Mouse (Mus musculus): ENCODE measurements around the gene Fam90a1a. TPM values are rescaled to one million over a fixed set of nuclear protein-coding genes. Genes with fewer than 3 reads are reported as not detected.

The Fam90a1a gene
- polyA plus RNA-seq, 1 experiment from 2014 or later: not detected

DNA sequence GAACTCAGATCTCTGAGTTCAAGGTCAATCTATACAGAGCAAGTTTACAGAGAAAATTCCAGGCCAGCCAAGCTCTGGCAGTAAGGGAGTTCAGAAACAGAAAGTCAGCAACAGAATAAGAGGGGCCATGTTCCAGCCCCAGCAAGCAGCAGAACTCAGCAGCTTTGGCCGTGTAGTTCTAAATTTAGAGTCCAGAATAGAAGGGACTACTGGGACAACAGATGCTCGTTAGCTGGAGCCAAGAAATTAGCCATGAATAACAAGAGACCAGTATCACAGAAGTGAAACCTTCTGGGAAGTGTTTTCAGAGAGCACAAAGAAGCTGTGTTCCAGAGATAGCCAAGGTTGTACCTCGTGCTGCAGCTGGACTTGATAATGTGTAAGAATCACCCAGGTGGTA lies 50.9 kb downstream of the Fam90a1a start:
- no peaks in the 10 kb centered on the region for H3K4me1 ChIP-seq (replicated peaks; ENCODE audit: control insufficient read depth, insufficient read depth)
- TF ChIP-seq CTCF (IDR thresholded peaks at IDR 0.05; ENCODE audit: low read depth) (no peak), EP300 (optimal IDR thresholded peaks at IDR 0.05) (no peak)

DNA sequence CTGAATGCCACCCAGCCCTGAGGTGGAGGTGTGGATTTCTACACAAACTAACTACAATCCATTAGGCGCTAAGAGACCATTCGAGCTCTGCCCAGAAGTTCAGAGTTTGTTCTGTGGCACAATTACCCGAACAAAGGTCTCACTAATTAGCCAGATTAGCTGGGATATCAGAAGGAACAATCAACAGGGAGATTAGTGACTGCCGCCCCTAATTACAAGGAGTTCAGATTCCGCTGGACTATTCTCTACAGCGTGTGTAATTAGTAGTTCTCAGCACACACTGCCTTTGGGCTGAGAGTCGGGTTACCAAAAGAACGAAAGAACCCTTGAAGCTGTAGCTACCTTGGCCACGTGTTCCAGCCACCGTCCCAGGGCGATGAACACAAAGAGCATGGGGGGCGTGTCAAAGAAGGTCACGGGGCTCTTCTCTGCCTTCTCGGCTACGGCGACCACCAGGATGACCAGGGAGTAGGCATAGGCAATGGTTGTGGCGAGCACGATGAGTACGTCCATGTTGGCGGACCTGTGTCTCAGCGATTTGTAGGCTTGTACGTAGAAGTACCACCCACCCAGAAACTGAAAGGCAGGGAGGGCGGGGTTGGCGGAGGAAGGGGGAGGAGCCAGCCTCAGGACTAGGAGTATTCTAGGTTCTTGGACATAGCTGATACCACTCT lies 54.7 kb downstream of the Fam90a1a start:
- Histone ChIP-seq H3K9ac (ENCODE audit: low read length) (no peak overlapping the region), H3K4me3 (ENCODE audit: low read depth, low read length) (no peak overlapping the region), H3K27ac (replicated peaks) (no peak overlapping the region), H3K27me3 (ENCODE audit: control insufficient read depth, insufficient read depth, low read length) (no peaks in the 10 kb centered on the region), H3K4me1 (replicated peaks; ENCODE audit: control insufficient read depth, insufficient read depth) (no peaks in the 10 kb centered on the region), H3K36me3 (ENCODE audit: control insufficient read depth, insufficient read depth, low read length) (no peaks in the 10 kb centered on the region), H3K9me3 (ENCODE audit: control insufficient read depth, low read length) (no peaks in the 10 kb centered on the region), H3K4me2 (replicated peaks; ENCODE audit: low read depth) (no peak overlapping the region)
- no peak for TF ChIP-seq EP300 (optimal IDR thresholded peaks at IDR 0.05)
- no peak for DNase-seq (ENCODE audit: low spot score)
- WGBS: 78% methylated on average over 24 of the region's 24 CpGs
- peak; percentile 14; the same call in 1 of the 2 replicates for ATAC-seq (ENCODE audit: low FRiP score, low TSS enrichment)

More for the DNA sequence above, 50.9 kb downstream of the Fam90a1a start:
- no peak for ATAC-seq (ENCODE audit: low FRiP score, low TSS enrichment)
- Histone ChIP-seq H3K4me2 (replicated peaks; ENCODE audit: low read depth) (no peak overlapping the region), H3K9me3 (ENCODE audit: control insufficient read depth, low read length) (no peaks in the 10 kb centered on the region), H3K36me3 (ENCODE audit: control insufficient read depth, insufficient read depth, low read length) (no peaks in the 10 kb centered on the region), H3K9ac (ENCODE audit: low read length) (no peak overlapping the region), H3K4me3 (ENCODE audit: low read depth, low read length) (no peak overlapping the region), H3K27me3 (ENCODE audit: control insufficient read depth, insufficient read depth, low read length) (no peaks in the 10 kb centered on the region), H3K27ac (replicated peaks) (no peak overlapping the region)
- WGBS: 68% methylated on average over 3 of the region's 3 CpGs
- no peak for DNase-seq (ENCODE audit: low spot score)

Other genes starting within 250 kb of the Fam90a1a start
- not detected in 2 replicates for gene Defa24, start 224.2 kb upstream of the Fam90a1a start, polyA plus RNA-seq (2015; fragmentation: Nextera tagmentation; extraction: Ambion mirVana)
- not detected in 2 replicates for gene Defb50, start 135.2 kb upstream of the Fam90a1a start, polyA plus RNA-seq (2015; fragmentation: Nextera tagmentation; extraction: Ambion mirVana)
- not detected in 2 replicates for gene Defb2, start 118.8 kb upstream of the Fam90a1a start, polyA plus RNA-seq (2015; fragmentation: Nextera tagmentation; extraction: Ambion mirVana)
- gene Defb10, start 99.8 kb upstream of the Fam90a1a start, polyA plus RNA-seq (2015; fragmentation: Nextera tagmentation; extraction: Ambion mirVana): not detected in 2 replicates
- not detected in 2 replicates for gene Defb9, start 73.3 kb upstream of the Fam90a1a start, polyA plus RNA-seq (2015; fragmentation: Nextera tagmentation; extraction: Ambion mirVana)
- gene Defb11, start 52.3 kb upstream of the Fam90a1a start, polyA plus RNA-seq (2015; fragmentation: Nextera tagmentation; extraction: Ambion mirVana): not detected in 2 replicates
- not detected in 2 replicates for gene Defb15, start 26.0 kb upstream of the Fam90a1a start, polyA plus RNA-seq (2015; fragmentation: Nextera tagmentation; extraction: Ambion mirVana)
- not detected in 2 replicates for gene Defb35, start 20.4 kb upstream of the Fam90a1a start, polyA plus RNA-seq (2015; fragmentation: Nextera tagmentation; extraction: Ambion mirVana)
- gene Defb13, start 12.0 kb upstream of the Fam90a1a start, polyA plus RNA-seq (2015; fragmentation: Nextera tagmentation; extraction: Ambion mirVana): not detected in 2 replicates
- gene Ccdc70, start 11.1 kb downstream of the Fam90a1a start, polyA plus RNA-seq (2015; fragmentation: Nextera tagmentation; extraction: Ambion mirVana): not detected in 2 replicates
- gene Atp7b, start 101.6 kb downstream of the Fam90a1a start, polyA plus RNA-seq (2015; fragmentation: Nextera tagmentation; extraction: Ambion mirVana): 5.1 and 5.9 TPM in 2 replicates
- 14.6 and 16.1 TPM in 2 replicates for gene Alg11, start 102.0 kb downstream of the Fam90a1a start, polyA plus RNA-seq (2015; fragmentation: Nextera tagmentation; extraction: Ambion mirVana)
- gene Nek5, start 166.3 kb downstream of the Fam90a1a start, polyA plus RNA-seq (2015; fragmentation: Nextera tagmentation; extraction: Ambion mirVana): 0.21 and 0.23 TPM in 2 replicates
- gene Nek3, start 207.7 kb downstream of the Fam90a1a start, polyA plus RNA-seq (2015; fragmentation: Nextera tagmentation; extraction: Ambion mirVana): 2.6 TPM in 2 replicates
- gene Ckap2, start 227.1 kb downstream of the Fam90a1a start, polyA plus RNA-seq (2015; fragmentation: Nextera tagmentation; extraction: Ambion mirVana): 14.7 and 17.0 TPM in 2 replicates
- 29.4 and 30.8 TPM in 2 replicates for gene Vps36, start 234.1 kb downstream of the Fam90a1a start, polyA plus RNA-seq (2015; fragmentation: Nextera tagmentation; extraction: Ambion mirVana)

All from stomach, postnatal 0 days (tissue).